Mouse (Mus musculus) heart, postnatal 0 days (tissue): ENCODE data around the gene Psmd13.

Experiments used
- CTCF ChIP-seq: IDR thresholded peaks from 2 replicates; pipeline ENCODE4 v1.5.1; 2016; ENCODE audit warnings: antibody characterized with exemption, control low read depth, low read depth
- EP300 ChIP-seq: IDR thresholded peaks from 2 replicates; pipeline ENCODE4 v1.6.1; 2016; ENCODE audit warnings: antibody characterized with exemption, low read depth

DNA sequence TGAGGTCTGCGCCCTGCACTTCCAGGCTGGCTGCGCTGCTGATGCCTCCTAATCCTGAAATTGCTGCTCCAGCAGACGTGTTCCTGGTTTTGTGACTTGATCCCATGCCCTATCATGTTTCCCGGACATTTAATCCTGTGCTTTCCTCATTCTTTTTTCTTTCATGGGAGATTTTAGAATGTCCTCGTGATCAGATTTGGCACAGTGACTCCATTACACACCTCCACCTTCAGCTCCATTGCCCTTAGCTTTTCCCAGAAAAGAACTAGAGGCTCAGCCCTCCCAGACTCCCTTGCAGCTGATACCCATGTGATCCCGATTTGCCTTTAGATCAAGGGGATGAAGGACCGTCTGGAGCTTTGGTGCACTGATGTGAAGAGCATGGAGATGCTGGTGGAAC, 16.1 kb downstream of the Psmd13 start:
- TF ChIP-seq CTCF (no peak), EP300 (no peak)
